Mouse (Mus musculus) CD4-positive, CD25-positive, alpha-beta regulatory T cell, adult 4 months (primary cell): ENCODE results near the gene Slc6a6. TPM values are rescaled to one million over a fixed set of nuclear protein-coding genes. Genes with fewer than 3 reads are reported as not detected.
A peak's percentile ranks its signal among the peaks of the same experiment; 100 is the strongest.

Experiments
- ATAC-seq: one replicate; pipeline ENCODE4 v1.8.0; 2017
- polyA plus RNA-seq, 2 experiments: library from polyadenylated mRNA; unstranded; fragments of 100-300 nt; shearing (Covaris generic); gene quantifications; one replicate each; pipeline ENCODE4 v1.2.1; 2017

The Slc6a6 gene
- polyA plus RNA-seq, 2 experiments from 2014 or later, result 43.3 to 45.1 TPM

- ATAC-seq, result no peak
Measured at GRCm38 (mm10) chr6:91728939-91729619, 45.2 kb downstream of the Slc6a6 start.

DNA sequence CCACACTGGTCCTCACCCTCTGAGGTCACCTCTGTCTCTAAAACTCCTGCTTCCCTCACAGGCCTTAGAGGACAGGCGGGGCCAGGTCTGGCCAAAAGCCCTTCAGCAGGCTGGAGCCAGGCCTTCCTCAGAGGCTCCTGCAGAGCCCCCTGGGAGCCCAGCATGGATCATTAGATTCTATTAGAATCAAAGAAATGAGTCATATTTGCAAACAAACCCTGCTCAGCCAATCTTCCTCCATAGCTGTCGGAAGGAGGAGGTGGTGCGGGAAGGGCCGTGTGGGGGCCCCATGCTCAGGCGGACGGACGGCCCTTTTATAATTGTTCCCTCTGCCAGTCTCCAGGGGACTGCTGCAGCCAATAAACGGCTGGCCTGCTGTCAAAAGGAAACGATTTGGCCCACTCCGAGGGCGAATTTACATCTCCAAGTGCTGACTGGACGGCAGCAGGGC lies 45.8 kb downstream of the Slc6a6 start:
- ATAC-seq, result no peak

DNA sequence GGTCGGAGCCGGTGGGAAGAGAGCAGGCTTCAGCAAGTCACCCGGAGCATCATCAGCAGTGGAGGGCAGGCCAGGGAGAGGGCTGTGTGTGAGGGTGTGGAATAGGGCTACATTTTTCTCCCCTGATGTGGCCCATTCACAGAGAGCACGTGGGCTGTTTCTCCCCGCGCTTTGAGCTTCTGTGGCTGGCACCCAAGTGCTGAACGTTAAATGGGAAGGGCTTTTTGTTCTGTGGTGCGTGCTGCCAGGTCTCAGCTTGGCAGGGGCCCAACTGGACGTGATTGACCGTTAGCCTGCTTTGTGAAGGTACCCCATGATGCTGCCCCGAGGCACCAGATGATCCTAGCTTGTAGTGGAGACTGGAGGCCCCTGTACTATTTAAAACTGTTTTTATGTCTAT lies 48.3 kb downstream of the Slc6a6 start:
- ATAC-seq, result no peak

GRCm38 (mm10) chr6:91736471-91736870 lies 52.6 kb downstream of the Slc6a6 start:
- no peak for ATAC-seq

GRCm38 (mm10) chr6:91737451-91737850 lies 53.6 kb downstream of the Slc6a6 start:
- no peak for ATAC-seq

DNA sequence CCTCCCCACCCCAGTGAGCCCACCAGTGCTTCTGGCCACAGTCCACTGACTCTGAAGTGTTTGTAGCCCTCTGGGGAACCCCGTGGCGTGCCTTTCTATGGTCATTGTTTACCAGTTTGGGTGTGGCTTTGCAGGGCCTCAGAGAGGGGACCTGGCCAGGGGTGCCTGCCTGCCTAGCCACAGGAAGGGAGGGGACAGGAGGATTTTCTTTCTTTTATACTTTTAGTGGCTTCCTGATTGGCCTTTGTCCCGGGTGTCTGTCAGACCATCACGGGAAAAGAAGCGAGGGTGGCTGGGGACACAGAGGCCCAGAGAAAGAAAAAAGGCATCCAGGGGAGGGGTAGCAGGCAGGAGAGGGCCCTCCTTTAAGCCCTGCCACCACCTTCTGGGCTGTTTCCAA lies 54.2 kb downstream of the Slc6a6 start:
- no peak for ATAC-seq

GRCm38 (mm10) chr6:91741046-91741445 lies 57.2 kb downstream of the Slc6a6 start:
- peak; percentile 84 for ATAC-seq

- ATAC-seq, result no peak
Measured at GRCm38 (mm10) chr6:91742466-91742865, 58.6 kb downstream of the Slc6a6 start.

GRCm38 (mm10) chr6:91742995-91743394 lies 59.1 kb downstream of the Slc6a6 start:
- ATAC-seq, result no peak

DNA sequence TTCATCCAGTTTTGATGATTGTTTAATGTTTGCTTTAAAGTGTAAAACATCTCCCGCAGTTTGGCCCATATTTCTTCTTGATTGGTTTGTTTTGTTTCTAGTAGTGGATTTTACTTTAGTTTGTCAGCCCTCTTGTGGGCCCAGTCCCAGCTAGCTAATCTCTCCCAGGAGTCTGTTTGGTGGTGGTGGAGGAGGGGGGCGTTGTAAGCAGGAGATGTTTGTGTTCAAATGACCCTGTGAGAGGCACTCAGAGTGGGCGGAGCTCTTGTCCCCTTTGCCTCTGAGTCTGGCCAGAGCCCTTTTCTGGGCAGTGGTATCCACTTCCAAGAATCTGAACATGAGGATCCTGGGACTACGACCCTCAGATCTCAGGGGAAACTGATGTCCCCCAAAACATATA lies 60.0 kb downstream of the Slc6a6 start:
- no peak for ATAC-seq

DNA sequence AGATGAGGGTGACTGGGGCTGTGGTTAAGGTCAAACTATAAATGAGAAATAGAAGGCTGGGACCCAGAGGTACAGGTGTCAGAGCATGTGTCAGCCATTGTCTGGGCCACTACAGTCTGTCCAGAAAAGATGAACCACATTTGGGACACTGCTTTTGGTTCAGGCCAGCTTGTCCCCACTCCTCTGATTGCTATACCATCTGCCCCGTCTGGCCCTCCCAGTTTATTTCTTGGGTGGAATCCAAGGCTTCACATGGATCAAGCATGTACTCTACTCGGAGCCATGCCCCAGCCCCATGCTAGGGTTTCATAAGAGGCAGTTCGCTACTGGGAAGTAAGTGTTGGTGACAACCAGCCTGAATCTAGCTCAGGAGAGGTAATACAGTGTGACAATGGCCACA lies 61.4 kb downstream of the Slc6a6 start:
- no peak for ATAC-seq

GRCm38 (mm10) chr6:91745947-91746582 lies 62.2 kb downstream of the Slc6a6 start:
- no peak for ATAC-seq

- no peak for ATAC-seq
Measured at GRCm38 (mm10) chr6:91746776-91747175, 62.9 kb downstream of the Slc6a6 start.

GRCm38 (mm10) chr6:91750976-91751375 lies 67.1 kb downstream of the Slc6a6 start:
- ATAC-seq, result no peak

GRCm38 (mm10) chr6:91752884-91753283 lies 69.0 kb downstream of the Slc6a6 start:
- ATAC-seq, result no peak

DNA sequence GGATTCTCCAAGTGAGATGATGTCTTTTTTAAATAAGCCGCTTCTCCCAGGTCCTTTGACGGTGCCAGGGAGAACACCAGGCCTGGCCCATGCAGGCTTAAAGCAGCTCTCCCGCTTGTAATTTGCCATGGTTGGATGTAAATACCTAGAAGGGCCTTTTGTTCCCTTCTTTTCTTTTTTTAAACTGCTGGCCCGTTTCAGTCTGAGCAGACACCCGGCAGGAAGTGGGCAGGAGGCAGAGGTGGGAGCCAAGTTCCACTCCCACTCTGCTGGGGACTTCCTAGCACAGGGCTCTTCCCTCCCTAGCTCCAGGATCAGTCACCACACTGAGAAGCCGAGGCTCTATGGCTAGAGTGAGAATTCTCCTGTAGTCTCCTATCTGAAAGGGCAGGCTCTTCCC lies 70.2 kb downstream of the Slc6a6 start:
- ATAC-seq, result no peak

DNA sequence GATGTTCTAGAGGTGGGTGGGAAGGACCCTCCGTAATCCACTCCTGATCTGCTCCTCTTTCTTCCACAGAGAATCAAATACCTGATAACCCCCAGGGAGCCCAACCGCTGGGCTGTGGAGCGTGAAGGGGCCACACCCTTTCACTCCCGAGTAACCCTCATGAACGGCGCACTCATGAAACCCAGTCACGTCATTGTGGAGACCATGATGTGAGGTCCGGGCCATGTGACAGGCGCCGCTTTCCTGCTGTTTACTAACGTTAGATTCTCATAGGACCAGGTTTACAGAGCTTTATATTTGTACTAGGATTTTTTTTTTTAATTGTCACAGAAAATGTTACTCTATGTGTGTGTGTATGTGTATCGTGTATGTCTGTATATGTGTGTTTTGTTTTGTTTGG lies 71.0 kb downstream of the Slc6a6 start:
- no peak for ATAC-seq

DNA sequence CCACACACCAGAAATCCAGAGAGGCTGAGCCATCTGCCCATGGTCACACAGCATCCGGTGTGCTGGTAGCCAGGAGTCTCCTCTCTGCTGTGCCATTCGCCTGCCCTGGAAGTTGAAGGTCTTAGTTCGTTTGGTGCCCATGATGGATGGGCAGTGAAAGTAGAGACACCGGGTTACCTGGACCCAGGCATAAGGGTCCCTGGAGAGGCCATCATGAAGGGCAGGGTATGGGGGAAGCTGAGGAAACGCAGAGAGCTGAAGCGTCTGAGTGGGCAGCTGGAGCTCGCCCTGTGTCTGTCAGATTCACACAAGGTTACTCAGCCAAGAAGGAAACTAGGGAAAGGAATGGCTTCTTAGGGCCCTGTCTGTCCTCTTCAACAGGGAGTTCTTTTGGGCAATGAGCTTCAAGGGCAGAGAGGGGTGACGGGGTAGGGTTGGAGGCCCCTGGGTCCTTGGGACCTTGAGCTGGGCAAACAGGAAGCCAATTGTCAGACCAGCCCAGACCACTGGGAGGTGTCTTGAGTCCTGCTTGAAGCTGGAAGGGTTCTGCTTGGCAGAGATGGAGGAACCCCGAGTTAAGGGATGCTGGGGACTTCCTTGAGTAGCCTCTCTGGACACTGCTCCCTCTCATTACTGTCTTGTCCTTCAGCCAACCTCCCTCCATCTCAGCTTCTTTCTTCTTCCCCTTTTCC lies 78.3 kb downstream of the Slc6a6 start:
- ATAC-seq, result no peak

GRCm38 (mm10) chr6:91767550-91767949 lies 83.7 kb downstream of the Slc6a6 start:
- no peak for ATAC-seq

- ATAC-seq, result no peak
Measured at GRCm38 (mm10) chr6:91773951-91774350, 90.1 kb downstream of the Slc6a6 start.

GRCm38 (mm10) chr6:91776543-91776942 lies 92.7 kb downstream of the Slc6a6 start:
- peak; percentile 64 for ATAC-seq

DNA sequence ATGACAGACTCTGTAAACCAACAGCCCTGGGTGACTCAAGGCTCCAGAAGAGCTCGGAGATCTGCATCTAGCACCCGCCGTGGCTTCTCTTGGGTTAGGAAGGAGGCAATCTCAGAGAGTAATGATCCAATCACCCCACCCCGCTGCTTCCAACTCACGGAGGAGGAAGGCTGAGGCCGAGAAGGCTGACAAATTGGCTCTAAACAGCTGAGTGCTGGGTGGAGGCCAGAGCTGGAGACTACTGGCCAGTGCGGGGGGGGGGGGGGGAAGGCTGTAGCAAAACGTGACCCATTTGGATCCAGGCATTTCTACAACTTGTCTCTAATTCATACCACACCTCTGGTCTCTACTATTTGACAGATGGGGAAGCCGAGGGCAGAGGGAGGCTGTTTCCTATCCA lies 95.4 kb downstream of the Slc6a6 start:
- no peak for ATAC-seq

DNA sequence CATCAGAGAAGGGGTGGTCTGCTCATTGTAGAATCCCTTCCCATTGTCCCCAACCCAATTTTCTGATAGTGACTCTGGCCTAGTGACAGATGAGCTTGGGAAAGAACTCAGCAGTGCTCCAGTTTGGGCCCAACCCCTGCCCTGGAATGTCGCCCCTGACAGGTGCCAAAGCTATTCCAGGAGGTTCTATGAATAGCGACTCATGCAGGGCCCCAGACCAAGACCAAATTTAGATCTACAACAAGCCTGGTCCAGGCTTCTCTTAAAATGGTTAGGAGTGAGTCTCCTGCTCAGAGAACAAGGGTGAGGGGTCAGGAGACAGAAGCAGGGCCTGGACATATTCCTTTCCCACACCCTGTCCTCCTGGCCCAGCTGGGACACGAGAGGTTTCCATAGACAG lies 101.2 kb downstream of the Slc6a6 start:
- ATAC-seq, result no peak

GRCm38 (mm10) chr6:91788311-91788798 lies 104.5 kb downstream of the Slc6a6 start:
- no peak for ATAC-seq
